Mouse (Mus musculus): ENCODE data around the gene Arhgap24. TPM values are rescaled to one million over a fixed set of nuclear protein-coding genes. Genes with fewer than 3 reads are reported as not detected.

Gene Arhgap24
- 1 to 10 TPM; 6.0 to 7.5 TPM for total RNA-seq (2021)
- long read RNA-seq, experiment 1, transcript Arhgap24-201 (7 exons, 3,632 nt): major isoform, 11 of 15 reads
- long read RNA-seq, experiment 1, partial matches to known transcripts: 2 of 15 reads
- long read RNA-seq, experiment 1, other reads (novel, unspliced or antisense): 0 of 15 reads
- long read RNA-seq, experiment 2, partial matches to known transcripts: 3 of 9 reads
- long read RNA-seq, experiment 2, other reads (novel, unspliced or antisense): 1 of 9 reads

GRCm38 (mm10) chr5:102481215-102482211 is at the start of gene Arhgap24:
Gene Arhgap24, plus strand, starts transcription at chr5:102481391.
- intact Hi-C loops (cut with DNase I): no loop called here
- DNase-seq (ENCODE audit: low spot score in 2 of 2): peak; percentile 12 to 14

- intact Hi-C loops (cut with DNase I): no loop called here
Measured at GRCm38 (mm10) chr5:102434182-102434581, 47.0 kb upstream of the Arhgap24 start.

GRCm38 (mm10) chr5:102436581-102436980 is 44.6 kb upstream of the Arhgap24 start:
- no peak for DNase-seq (ENCODE audit: low spot score in 2 of 2)
- intact Hi-C loops (cut with DNase I): no loop called here

More at GRCm38 (mm10) chr5:102434182-102434581, 47.0 kb upstream of the Arhgap24 start:
- no peak for DNase-seq (ENCODE audit: low spot score in 2 of 2)

GRCm38 (mm10) chr5:102439119-102439877 is 41.9 kb upstream of the Arhgap24 start:
- intact Hi-C loops (cut with DNase I): no loop called here
- DNase-seq (ENCODE audit: low spot score in 2 of 2): peak; percentile 43 to 66

- DNase-seq (ENCODE audit: low spot score in 2 of 2): no peak
- intact Hi-C loops (cut with DNase I): no loop called here
Measured at GRCm38 (mm10) chr5:102447436-102447835, 33.8 kb upstream of the Arhgap24 start.

GRCm38 (mm10) chr5:102450897-102451296 is 30.3 kb upstream of the Arhgap24 start:
- no peak for DNase-seq (ENCODE audit: low spot score in 2 of 2)
- intact Hi-C loops (cut with DNase I): no loop called here

GRCm38 (mm10) chr5:102452079-102452797 is 29.0 kb upstream of the Arhgap24 start:
- intact Hi-C loops (cut with DNase I): no loop called here
- no peak for DNase-seq (ENCODE audit: low spot score in 2 of 2)

- no peak for DNase-seq (ENCODE audit: low spot score in 2 of 2)
- intact Hi-C loops (cut with DNase I): no loop called here
Measured at GRCm38 (mm10) chr5:102453324-102453723, 27.9 kb upstream of the Arhgap24 start.

GRCm38 (mm10) chr5:102455247-102455646 is 25.9 kb upstream of the Arhgap24 start:
- intact Hi-C loops (cut with DNase I): no loop called here
- DNase-seq (ENCODE audit: low spot score in 2 of 2): no peak

GRCm38 (mm10) chr5:102460452-102461197 is 20.6 kb upstream of the Arhgap24 start:
- no peak for DNase-seq (ENCODE audit: low spot score in 2 of 2)
- intact Hi-C loops (cut with DNase I): no loop called here

GRCm38 (mm10) chr5:102462948-102463347 is 18.2 kb upstream of the Arhgap24 start:
- intact Hi-C loops (cut with DNase I): no loop called here
- no peak for DNase-seq (ENCODE audit: low spot score in 2 of 2)

- DNase-seq (ENCODE audit: low spot score in 2 of 2): no peak
- intact Hi-C loops (cut with DNase I): no loop called here
Measured at GRCm38 (mm10) chr5:102465372-102465771, 15.8 kb upstream of the Arhgap24 start.

- intact Hi-C loops (cut with DNase I): no loop called here
- DNase-seq (ENCODE audit: low spot score in 2 of 2): no peak
Measured at GRCm38 (mm10) chr5:102468292-102468691, 12.9 kb upstream of the Arhgap24 start.

- DNase-seq (ENCODE audit: low spot score in 2 of 2): no peak
- intact Hi-C loops (cut with DNase I): no loop called here
Measured at GRCm38 (mm10) chr5:102470284-102470683, 10.9 kb upstream of the Arhgap24 start.

- intact Hi-C loops (cut with DNase I): no loop called here
- no peak for DNase-seq (ENCODE audit: low spot score in 2 of 2)
Measured at GRCm38 (mm10) chr5:102478076-102478475, 3.1 kb upstream of the Arhgap24 start.

GRCm38 (mm10) chr5:102483285-102483975 is 2.2 kb downstream of the Arhgap24 start:
- intact Hi-C loops (cut with DNase I): no loop called here

GRCm38 (mm10) chr5:102491554-102491953 is 10.4 kb downstream of the Arhgap24 start:
- intact Hi-C loops (cut with DNase I): no loop called here
- no peak for DNase-seq (ENCODE audit: low spot score in 2 of 2)

More at GRCm38 (mm10) chr5:102483285-102483975, 2.2 kb downstream of the Arhgap24 start:
- no peak for DNase-seq (ENCODE audit: low spot score in 2 of 2)

GRCm38 (mm10) chr5:102492152-102492551 is 11.0 kb downstream of the Arhgap24 start:
- intact Hi-C loops (cut with DNase I): no loop called here

More at GRCm38 (mm10) chr5:102492152-102492551, 11.0 kb downstream of the Arhgap24 start:
- no peak for DNase-seq (ENCODE audit: low spot score in 2 of 2)
